Mouse (Mus musculus): Measurements from ENCODE around the gene Spock1. TPM values are rescaled to one million over a fixed set of nuclear protein-coding genes. Genes with fewer than 3 reads are reported as not detected.

The Spock1 gene
- polyA plus RNA-seq, 1 experiment from 2014 or later: 11.0 TPM

DNA sequence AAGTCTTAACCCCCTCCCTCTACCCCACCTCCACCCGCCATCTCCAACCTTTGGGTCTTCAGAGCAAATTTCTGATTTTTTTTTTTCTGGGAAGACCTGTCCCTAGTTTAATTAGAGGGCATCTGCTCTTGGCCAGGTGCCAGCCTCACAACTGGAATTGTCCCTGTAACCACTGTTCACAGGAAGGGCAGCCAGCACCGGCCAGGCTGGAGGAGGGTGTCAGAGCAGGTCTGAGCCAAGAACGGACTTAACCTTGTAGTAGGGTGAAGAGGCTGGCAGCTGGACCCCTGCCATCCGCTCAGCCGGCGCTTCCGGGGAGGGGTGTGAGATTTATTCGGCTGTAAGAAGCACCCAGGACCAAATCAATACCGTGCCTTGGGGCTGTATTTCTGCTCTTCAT lies 3.0 kb upstream of the Spock1 start:
- Histone ChIP-seq H3K27ac (no peak overlapping the region), H3K9ac (no peak overlapping the region), H3K36me3 (no peaks in the 10 kb centered on the region), H3K4me1 (0 out of 2 replicates have a peak, but pooled peaks cover 2% of the 10 kb centered on the region), H3K4me2 (replicated peaks) (no peak overlapping the region), H3K4me3 (no peak overlapping the region), H3K9me3 (no peaks in the 10 kb centered on the region), H3K27me3 (peaks cover 29% of the 10 kb centered on the region)
- no peak for ATAC-seq (ENCODE audit: insufficient number of reproducible peaks, insufficient read depth, low FRiP score, low TSS enrichment)
- WGBS: 81% methylated on average over 9 of the region's 9 CpGs

DNA sequence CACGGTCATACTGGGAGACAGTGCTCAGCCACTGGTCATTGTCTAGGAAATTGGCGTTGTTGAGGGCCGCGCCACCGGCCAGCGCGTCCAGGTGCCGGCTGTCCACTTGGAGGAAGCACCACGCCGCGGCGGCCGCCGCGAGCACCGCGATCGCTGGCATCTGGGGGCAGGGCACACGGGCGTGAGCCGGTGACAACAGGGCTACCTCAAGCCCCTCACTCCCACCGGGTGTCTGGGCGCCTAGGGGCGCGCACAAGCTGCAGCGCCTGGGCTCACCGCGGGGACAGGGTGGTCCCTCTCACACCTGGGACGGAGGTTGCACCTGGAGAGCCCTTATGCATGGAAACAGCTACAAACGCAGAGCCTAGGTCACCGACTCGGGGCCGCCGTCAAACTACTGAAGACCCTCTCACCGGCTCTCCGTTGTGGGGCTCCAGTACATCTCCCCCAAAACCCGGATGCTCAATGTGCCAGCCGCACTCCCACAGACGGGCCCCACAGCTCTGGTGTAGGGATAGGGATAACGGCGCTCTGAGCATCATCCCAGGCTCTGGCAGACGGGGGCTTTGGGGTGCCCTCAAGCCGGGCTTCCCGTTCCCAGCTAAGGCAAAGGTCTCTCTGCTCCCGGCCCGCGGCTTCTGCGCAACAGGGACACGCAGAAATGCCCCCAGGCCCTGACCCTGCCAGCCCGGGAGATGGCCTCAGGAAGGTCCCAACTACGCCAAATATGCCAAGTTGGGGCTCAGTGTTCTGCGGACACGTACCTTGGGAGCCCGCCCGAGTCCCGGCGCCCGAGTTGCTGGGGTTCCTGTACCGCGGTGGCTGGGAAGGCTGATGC lies 485 bp downstream of the Spock1 start:
- WGBS: 2% methylated on average over 60 of the region's 60 CpGs
- Histone ChIP-seq H3K27ac (no peak overlapping the region), H3K27me3 (peaks cover 33% of the 10 kb centered on the region), H3K9ac (peak overlapping the region; percentile 35), H3K4me3 (peak overlapping the region; percentile 42), H3K4me1 (0 out of 2 replicates have a peak, but pooled peaks cover 2% of the 10 kb centered on the region), H3K36me3 (no peaks in the 10 kb centered on the region), H3K9me3 (no peaks in the 10 kb centered on the region), H3K4me2 (replicated peaks) (peak overlapping the region; percentile 62)
- ATAC-seq (ENCODE audit: insufficient number of reproducible peaks, insufficient read depth, low FRiP score, low TSS enrichment): peak; percentile 50; the same call in 1 of the 2 replicates

DNA sequence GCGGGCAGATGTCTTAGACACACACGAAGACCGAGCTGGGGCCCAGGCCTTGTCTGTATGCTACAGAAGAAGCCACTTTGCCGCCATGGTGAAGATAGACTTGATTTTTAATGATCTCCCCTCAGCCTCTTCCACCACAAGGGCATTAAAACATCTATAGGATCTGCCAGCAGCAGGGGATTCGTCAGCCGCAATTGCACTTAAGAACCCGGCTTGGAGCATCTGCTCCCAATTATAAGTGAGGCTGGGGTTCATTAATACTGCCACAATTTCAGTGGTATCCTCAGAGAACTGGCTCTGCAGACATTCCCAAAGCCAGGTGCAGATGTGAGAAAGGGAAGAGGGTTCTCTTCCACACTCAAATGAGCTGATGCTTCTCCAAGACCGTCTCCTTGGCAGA lies 13.5 kb downstream of the Spock1 start:
- H3K36me3 ChIP-seq: no peaks in the 10 kb centered on the region
- no peak overlapping the region for H3K4me2 ChIP-seq (replicated peaks)
- peak overlapping the region; percentile 57; the same call in 1 of the 2 replicates for H3K27ac ChIP-seq

DNA sequence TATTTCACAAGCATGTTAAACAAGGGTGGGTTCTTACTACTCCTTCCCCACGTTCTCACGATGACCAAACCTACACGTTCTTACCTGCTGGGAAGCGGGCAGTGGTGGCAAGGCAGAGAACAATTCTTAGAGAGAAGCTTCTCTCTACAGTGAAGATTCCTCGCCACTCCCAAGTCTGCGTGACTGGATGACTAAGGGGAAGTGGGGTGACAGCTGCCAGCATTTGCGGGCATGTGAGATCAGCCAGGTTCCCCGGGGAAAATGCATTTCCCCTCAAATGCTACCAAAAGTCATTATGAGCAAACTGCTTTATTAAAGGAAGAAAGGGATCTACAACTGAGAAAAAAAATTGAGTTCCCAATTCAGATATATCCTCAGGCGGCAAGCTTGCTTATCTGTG lies 18.4 kb downstream of the Spock1 start:
- Histone ChIP-seq H3K27ac (no peak overlapping the region), H3K4me1 (peaks cover 28% of the 10 kb centered on the region), H3K36me3 (no peaks in the 10 kb centered on the region), H3K4me2 (replicated peaks) (no peak overlapping the region), H3K4me3 (no peak overlapping the region), H3K9me3 (no peaks in the 10 kb centered on the region), H3K9ac (no peak overlapping the region), H3K27me3 (no peaks in the 10 kb centered on the region; the same call in 1 of the 2 replicates)
- ATAC-seq (ENCODE audit: insufficient number of reproducible peaks, insufficient read depth, low FRiP score, low TSS enrichment): no peak
- 64% methylated on average over 9 of the region's 9 CpGs for WGBS

More for the DNA sequence above, 13.5 kb downstream of the Spock1 start:
- peaks cover 8% of the 10 kb centered on the region; the same call in 1 of the 2 replicates for H3K9me3 ChIP-seq
- H3K9ac ChIP-seq: no peak overlapping the region
- no peak for ATAC-seq (ENCODE audit: insufficient number of reproducible peaks, insufficient read depth, low FRiP score, low TSS enrichment)
- no peak overlapping the region for H3K4me3 ChIP-seq
- WGBS: 18% methylated on average over 8 of the region's 8 CpGs
- peaks cover 23% of the 10 kb centered on the region for H3K4me1 ChIP-seq
- no peaks in the 10 kb centered on the region; the same call in 1 of the 2 replicates for H3K27me3 ChIP-seq

DNA sequence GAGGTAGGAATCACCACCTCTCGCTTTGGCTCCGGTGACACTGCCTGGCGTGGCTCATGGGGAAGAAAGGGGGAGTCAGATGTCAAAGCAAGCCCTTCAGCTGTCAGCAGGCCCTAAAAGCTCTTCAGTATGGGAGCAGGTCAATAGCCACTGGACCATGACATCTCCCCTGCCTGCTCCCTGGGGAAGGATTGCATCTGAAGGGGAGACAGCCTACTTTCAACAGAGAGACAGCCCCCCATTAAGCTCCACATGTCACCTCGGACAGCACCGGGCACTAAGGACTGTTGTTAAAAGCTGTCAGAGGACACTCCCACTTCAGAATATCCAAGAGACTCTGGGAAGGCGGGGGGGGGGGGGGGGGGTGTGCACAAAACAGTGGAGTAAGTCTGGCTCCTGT lies 19.1 kb downstream of the Spock1 start:
- 7% methylated on average over 6 of the region's 6 CpGs for WGBS
- H3K4me2 ChIP-seq (replicated peaks): no peak overlapping the region
- H3K27me3 ChIP-seq: no peaks in the 10 kb centered on the region; the same call in 1 of the 2 replicates
- no peaks in the 10 kb centered on the region for H3K9me3 ChIP-seq
- ATAC-seq (ENCODE audit: insufficient number of reproducible peaks, insufficient read depth, low FRiP score, low TSS enrichment): 0 out of 2 replicates have a peak, but pooled peaks have one; percentile 47
- no peaks in the 10 kb centered on the region for H3K36me3 ChIP-seq
- no peak overlapping the region for H3K27ac ChIP-seq
- no peak overlapping the region for H3K9ac ChIP-seq
- H3K4me3 ChIP-seq: no peak overlapping the region
- H3K4me1 ChIP-seq: peaks cover 21% of the 10 kb centered on the region

DNA sequence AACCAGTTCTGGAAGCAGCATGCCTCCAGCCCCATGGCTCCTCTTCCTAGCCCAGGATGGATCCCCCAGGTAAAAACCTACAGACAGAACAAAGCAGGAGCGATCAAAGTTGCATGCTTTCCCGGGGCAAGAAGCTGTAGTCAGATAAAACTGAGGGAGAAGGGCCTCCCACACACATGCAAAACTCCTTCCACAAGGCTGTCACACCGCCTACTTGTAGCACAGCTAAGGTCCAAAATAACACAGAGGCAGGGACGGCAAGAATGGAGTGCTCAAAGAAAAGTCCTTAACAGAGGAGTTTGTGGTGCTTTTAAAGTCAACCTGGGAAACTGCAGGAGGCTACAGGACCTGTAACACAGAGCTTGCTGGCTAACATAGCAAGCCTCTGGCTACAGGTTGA lies 28.3 kb downstream of the Spock1 start:
- WGBS: 53% methylated on average over 4 of the region's 4 CpGs
- H3K36me3 ChIP-seq: no peaks in the 10 kb centered on the region

DNA sequence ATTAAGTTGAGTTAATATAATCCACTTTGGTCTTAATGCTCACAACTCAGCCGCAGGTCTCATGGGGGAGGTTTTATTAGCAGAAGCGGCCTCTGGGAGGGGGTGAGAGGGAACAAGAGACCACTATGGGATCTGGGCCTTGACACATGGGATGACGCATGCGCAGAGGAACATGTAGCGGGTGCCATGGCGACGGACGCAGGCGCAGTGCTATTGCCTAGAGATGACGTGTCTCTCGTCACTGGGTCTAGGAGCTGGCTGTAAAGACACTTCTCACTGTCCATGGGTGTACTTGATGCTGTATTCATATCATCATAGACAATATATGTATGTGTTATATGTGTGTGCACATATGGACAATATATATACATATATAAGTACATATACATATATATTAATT lies 29.3 kb downstream of the Spock1 start:
- H3K9me3 ChIP-seq: no peaks in the 10 kb centered on the region
- H3K4me2 ChIP-seq (replicated peaks): no peak overlapping the region
- no peak for ATAC-seq (ENCODE audit: insufficient number of reproducible peaks, insufficient read depth, low FRiP score, low TSS enrichment)
- H3K27me3 ChIP-seq: no peaks in the 10 kb centered on the region
- H3K4me1 ChIP-seq: peaks cover 10% of the 10 kb centered on the region
- WGBS: 87% methylated on average over 11 of the region's 11 CpGs
- no peak overlapping the region for H3K27ac ChIP-seq
- no peak overlapping the region for H3K9ac ChIP-seq
- no peak overlapping the region for H3K4me3 ChIP-seq
- no peaks in the 10 kb centered on the region for H3K36me3 ChIP-seq

More for the DNA sequence above, 28.3 kb downstream of the Spock1 start:
- no peak overlapping the region for H3K27ac ChIP-seq
- no peaks in the 10 kb centered on the region for H3K27me3 ChIP-seq
- no peaks in the 10 kb centered on the region for H3K9me3 ChIP-seq
- H3K9ac ChIP-seq: no peak overlapping the region
- ATAC-seq (ENCODE audit: insufficient number of reproducible peaks, insufficient read depth, low FRiP score, low TSS enrichment): no peak
- H3K4me1 ChIP-seq: peaks cover 10% of the 10 kb centered on the region
- no peak overlapping the region for H3K4me2 ChIP-seq (replicated peaks)
- no peak overlapping the region for H3K4me3 ChIP-seq

DNA sequence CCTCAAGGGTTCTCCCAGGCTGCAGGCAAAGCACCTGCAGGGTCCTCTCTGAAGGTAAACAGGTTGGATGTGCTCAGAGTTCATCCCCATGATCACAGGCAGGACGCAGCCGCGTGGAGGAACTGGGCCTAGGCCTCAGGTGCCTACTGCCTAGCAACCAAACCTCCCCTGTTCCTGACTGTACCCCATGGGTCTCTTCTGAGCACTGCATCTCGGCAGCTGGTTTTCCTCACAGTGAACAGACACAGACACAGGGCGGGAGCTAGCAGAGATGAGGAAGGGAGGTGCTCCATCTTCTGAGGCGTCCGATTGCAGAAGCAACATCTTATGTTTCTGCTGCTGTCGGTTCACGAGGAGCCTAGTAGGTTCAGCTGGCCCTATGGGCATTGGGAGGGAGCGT lies 30.4 kb downstream of the Spock1 start:
- no peak overlapping the region for H3K9ac ChIP-seq
- WGBS: 65% methylated on average over 10 of the region's 10 CpGs
- no peak overlapping the region for H3K4me2 ChIP-seq (replicated peaks)
- no peaks in the 10 kb centered on the region for H3K9me3 ChIP-seq
- H3K27me3 ChIP-seq: no peaks in the 10 kb centered on the region
- ATAC-seq (ENCODE audit: insufficient number of reproducible peaks, insufficient read depth, low FRiP score, low TSS enrichment): 0 out of 2 replicates have a peak, but pooled peaks have one; percentile 60
- H3K36me3 ChIP-seq: no peaks in the 10 kb centered on the region
- H3K4me3 ChIP-seq: no peak overlapping the region
- no peak overlapping the region for H3K27ac ChIP-seq
- peaks cover 10% of the 10 kb centered on the region for H3K4me1 ChIP-seq

DNA sequence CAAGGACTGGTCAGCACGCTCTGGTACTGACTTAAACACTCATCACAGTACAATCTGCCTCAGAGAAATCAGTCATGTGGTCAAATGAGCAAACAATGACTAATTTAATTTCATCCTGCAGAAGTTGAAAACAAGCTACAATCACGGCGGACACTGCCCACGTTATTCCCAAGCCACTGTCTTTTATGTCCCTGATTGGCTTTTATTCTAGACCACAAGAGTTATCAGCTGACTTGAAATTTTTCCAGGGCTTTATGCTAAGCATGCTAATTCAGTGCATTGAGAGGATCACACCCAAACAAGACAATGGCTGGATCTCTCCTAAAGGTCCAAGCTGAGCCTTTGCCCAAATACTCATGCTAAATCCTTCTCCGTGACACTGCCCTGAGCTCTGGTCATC lies 31.2 kb downstream of the Spock1 start:
- Histone ChIP-seq H3K27me3 (no peaks in the 10 kb centered on the region), H3K4me3 (no peak overlapping the region), H3K9me3 (no peaks in the 10 kb centered on the region), H3K27ac (no peak overlapping the region), H3K36me3 (no peaks in the 10 kb centered on the region), H3K4me1 (peaks cover 7% of the 10 kb centered on the region), H3K9ac (no peak overlapping the region), H3K4me2 (replicated peaks) (no peak overlapping the region)
- ATAC-seq (ENCODE audit: insufficient number of reproducible peaks, insufficient read depth, low FRiP score, low TSS enrichment): no peak
- WGBS: 78% methylated on average over 5 of the region's 5 CpGs

DNA sequence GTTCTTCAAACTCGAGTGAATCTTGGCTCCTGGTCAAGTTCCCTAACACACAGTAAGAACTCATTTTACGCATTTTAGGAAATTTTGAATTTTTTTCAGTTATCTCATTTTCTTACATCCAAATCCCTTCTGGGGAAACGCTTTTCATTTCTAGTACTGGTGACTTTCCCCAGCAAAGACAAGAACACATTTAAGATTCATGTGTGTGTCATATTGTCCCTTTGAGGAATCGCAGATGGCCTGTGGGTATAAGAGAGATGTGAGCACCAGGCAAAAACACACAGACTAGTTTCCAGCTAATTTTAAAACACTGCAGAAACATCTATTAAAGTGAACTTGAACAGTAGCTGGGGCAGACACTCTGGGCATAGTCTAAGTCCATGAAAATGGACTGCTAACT lies 38.1 kb downstream of the Spock1 start:
- 70% methylated on average over 4 of the region's 4 CpGs for WGBS

DNA sequence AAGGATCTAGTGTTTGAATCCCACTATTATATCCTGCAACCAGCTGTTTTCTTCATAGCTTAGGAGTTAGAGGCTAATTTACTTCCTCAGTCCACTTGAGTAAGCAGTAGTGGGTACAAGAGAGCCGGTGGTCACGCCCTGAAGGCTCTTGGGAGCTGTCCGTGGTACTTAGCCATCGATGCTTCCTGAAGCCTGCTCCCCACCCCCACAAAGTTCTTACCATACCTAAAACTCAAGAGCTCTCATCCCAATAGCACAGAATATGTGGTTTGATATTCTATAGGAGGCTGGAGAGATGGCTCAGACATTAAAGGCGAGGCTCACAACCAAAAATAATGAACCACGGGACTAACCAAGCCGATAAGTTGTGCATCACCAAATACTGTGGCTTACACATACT lies 40.5 kb downstream of the Spock1 start:
- no peak for ATAC-seq (ENCODE audit: insufficient number of reproducible peaks, insufficient read depth, low FRiP score, low TSS enrichment)
- Histone ChIP-seq H3K27me3 (no peaks in the 10 kb centered on the region), H3K4me1 (no peaks in the 10 kb centered on the region), H3K9me3 (no peaks in the 10 kb centered on the region), H3K36me3 (no peaks in the 10 kb centered on the region), H3K4me3 (no peak overlapping the region), H3K9ac (no peak overlapping the region), H3K27ac (no peak overlapping the region), H3K4me2 (replicated peaks) (no peak overlapping the region)
- 54% methylated on average over 7 of the region's 7 CpGs for WGBS

More for the DNA sequence above, 38.1 kb downstream of the Spock1 start:
- H3K9me3 ChIP-seq: no peaks in the 10 kb centered on the region
- no peak for ATAC-seq (ENCODE audit: insufficient number of reproducible peaks, insufficient read depth, low FRiP score, low TSS enrichment)
- H3K27ac ChIP-seq: no peak overlapping the region
- no peak overlapping the region for H3K4me2 ChIP-seq (replicated peaks)
- H3K27me3 ChIP-seq: no peaks in the 10 kb centered on the region
- no peaks in the 10 kb centered on the region for H3K4me1 ChIP-seq
- no peak overlapping the region for H3K9ac ChIP-seq
- no peaks in the 10 kb centered on the region for H3K36me3 ChIP-seq
- no peak overlapping the region for H3K4me3 ChIP-seq

DNA sequence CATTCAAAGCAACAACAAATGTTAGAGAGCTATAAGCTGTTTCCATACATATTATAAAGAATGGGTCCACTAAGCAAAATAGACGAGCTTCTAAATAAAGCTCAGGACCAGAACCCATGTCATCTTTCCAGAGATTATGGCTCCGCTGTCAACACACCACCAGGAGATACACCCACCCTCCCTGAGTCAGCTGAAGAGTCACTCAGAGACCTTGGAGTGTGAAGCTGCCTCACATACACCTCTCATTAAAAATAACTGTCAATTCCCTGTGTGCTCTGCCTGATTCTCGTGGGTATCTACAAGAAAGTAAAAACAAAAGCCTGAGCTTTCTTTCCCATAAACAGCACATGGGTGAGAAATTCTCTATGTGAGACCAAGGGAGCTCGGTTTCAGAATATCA lies 43.1 kb downstream of the Spock1 start:
- no peak for ATAC-seq (ENCODE audit: insufficient number of reproducible peaks, insufficient read depth, low FRiP score, low TSS enrichment)
- 82% methylated on average over 4 of the region's 4 CpGs for WGBS
- Histone ChIP-seq H3K4me2 (replicated peaks) (no peak overlapping the region), H3K36me3 (no peaks in the 10 kb centered on the region), H3K9ac (no peak overlapping the region), H3K27me3 (no peaks in the 10 kb centered on the region), H3K4me3 (no peak overlapping the region), H3K9me3 (no peaks in the 10 kb centered on the region), H3K4me1 (no peaks in the 10 kb centered on the region), H3K27ac (no peak overlapping the region)

Measured in embryonic facial prominence, embryonic 12.5 days (tissue).